Mouse (Mus musculus): ENCODE measurements around the gene Cask. TPM values are rescaled to one million over a fixed set of nuclear protein-coding genes. Genes with fewer than 3 reads are reported as not detected.

The Cask gene
- polyA plus RNA-seq, 1 experiment from 2014 or later = 15.0 TPM

GRCm38 (mm10) chrX:13554504-13554903 is 296.7 kb downstream of the Cask start:
- H3K4me3 ChIP-seq = no peak overlapping the region
- no peaks in the 10 kb centered on the region for H3K4me1 ChIP-seq
- H3K36me3 ChIP-seq = no peaks in the 10 kb centered on the region
- H3K4me2 ChIP-seq (replicated peaks) = no peak overlapping the region
- no peak overlapping the region for H3K9ac ChIP-seq
- no peak overlapping the region for H3K27ac ChIP-seq
- H3K27me3 ChIP-seq = 0 out of 2 replicates have a peak, but pooled peaks cover 2% of the 10 kb centered on the region
- no peak for ATAC-seq (ENCODE audit: insufficient number of reproducible peaks, insufficient read depth, low FRiP score, low TSS enrichment)
- WGBS = 80% methylated on average over 3 of the region's 3 CpGs
- no peaks in the 10 kb centered on the region for H3K9me3 ChIP-seq

DNA sequence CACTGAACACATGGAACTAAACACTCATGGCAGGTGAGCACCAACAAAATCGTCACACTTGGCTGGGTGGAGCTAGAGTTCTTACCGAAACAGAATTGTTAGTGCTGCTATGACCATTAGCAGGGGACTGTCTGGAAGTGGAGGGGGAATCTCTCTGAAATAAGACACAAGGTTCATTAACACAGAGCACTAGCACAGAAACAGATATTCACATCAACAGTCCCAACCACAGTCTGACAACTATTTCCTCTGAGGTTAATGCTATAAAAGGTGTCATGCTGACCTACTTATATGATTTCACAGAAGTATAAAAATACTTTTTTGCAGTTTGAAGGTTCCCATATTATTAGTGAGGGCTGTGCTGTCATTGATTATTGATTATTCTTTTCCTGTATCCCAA is 298.9 kb downstream of the Cask start:
- no peak overlapping the region for H3K4me2 ChIP-seq (replicated peaks)
- no peaks in the 10 kb centered on the region for H3K36me3 ChIP-seq
- H3K9ac ChIP-seq = no peak overlapping the region
- no peak for ATAC-seq (ENCODE audit: insufficient number of reproducible peaks, insufficient read depth, low FRiP score, low TSS enrichment)
- H3K27ac ChIP-seq = no peak overlapping the region
- no peak overlapping the region for H3K4me3 ChIP-seq
- no peaks in the 10 kb centered on the region for H3K9me3 ChIP-seq
- H3K27me3 ChIP-seq = 0 out of 2 replicates have a peak, but pooled peaks cover 2% of the 10 kb centered on the region
- WGBS = 73% methylated on average over 2 of the region's 2 CpGs
- no peaks in the 10 kb centered on the region for H3K4me1 ChIP-seq

- Histone ChIP-seq H3K9ac (no peak overlapping the region), H3K4me3 (no peak overlapping the region), H3K36me3 (no peaks in the 10 kb centered on the region), H3K27ac (no peak overlapping the region), H3K4me1 (no peaks in the 10 kb centered on the region), H3K4me2 (replicated peaks) (no peak overlapping the region), H3K27me3 (0 out of 2 replicates have a peak, but pooled peaks cover 2% of the 10 kb centered on the region), H3K9me3 (no peaks in the 10 kb centered on the region)
- ATAC-seq (ENCODE audit: insufficient number of reproducible peaks, insufficient read depth, low FRiP score, low TSS enrichment) = no peak
- WGBS = 81% methylated on average over 4 of the region's 4 CpGs
These were observed 299.6 kb downstream of the Cask start for GRCm38 (mm10) chrX:13551566-13551965.

GRCm38 (mm10) chrX:13549100-13549499 is 302.1 kb downstream of the Cask start:
- no peak overlapping the region for H3K9ac ChIP-seq

DNA sequence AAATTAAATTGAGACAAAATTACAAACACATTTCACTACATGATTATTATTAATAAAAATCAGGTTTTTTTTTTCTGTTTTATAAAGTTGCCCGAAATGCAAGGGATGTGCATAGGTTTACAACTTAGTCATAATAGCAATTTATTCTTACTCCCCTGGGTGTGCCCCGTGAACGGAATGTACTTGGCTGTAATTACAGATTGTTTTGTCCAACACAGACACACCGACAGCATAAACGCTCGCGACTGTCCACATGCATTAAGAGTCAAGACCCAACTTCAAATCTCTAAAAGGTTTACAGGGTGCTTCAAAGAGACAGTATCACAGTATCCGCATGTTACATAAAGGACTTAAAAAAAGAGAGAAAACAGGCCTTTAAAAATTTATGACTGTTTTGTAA is 329.9 kb downstream of the Cask start:
- H3K9ac ChIP-seq = no peak overlapping the region
- no peak overlapping the region for H3K27ac ChIP-seq
- WGBS = 87% methylated on average over 8 of the region's 8 CpGs
- H3K36me3 ChIP-seq = no peaks in the 10 kb centered on the region; the same call in 1 of the 2 replicates
- H3K4me1 ChIP-seq = no peaks in the 10 kb centered on the region
- H3K27me3 ChIP-seq = no peaks in the 10 kb centered on the region
- no peaks in the 10 kb centered on the region for H3K9me3 ChIP-seq
- no peak overlapping the region for H3K4me3 ChIP-seq
- no peak for ATAC-seq (ENCODE audit: insufficient number of reproducible peaks, insufficient read depth, low FRiP score, low TSS enrichment)
- H3K4me2 ChIP-seq (replicated peaks) = no peak overlapping the region

More at GRCm38 (mm10) chrX:13549100-13549499, 302.1 kb downstream of the Cask start:
- no peak overlapping the region for H3K27ac ChIP-seq
- ATAC-seq (ENCODE audit: insufficient number of reproducible peaks, insufficient read depth, low FRiP score, low TSS enrichment) = no peak
- no peaks in the 10 kb centered on the region for H3K36me3 ChIP-seq
- H3K4me3 ChIP-seq = no peak overlapping the region
- no peaks in the 10 kb centered on the region for H3K27me3 ChIP-seq
- no peak overlapping the region for H3K4me2 ChIP-seq (replicated peaks)
- WGBS = 86% methylated on average over 4 of the region's 4 CpGs
- H3K9me3 ChIP-seq = no peaks in the 10 kb centered on the region
- H3K4me1 ChIP-seq = no peaks in the 10 kb centered on the region

DNA sequence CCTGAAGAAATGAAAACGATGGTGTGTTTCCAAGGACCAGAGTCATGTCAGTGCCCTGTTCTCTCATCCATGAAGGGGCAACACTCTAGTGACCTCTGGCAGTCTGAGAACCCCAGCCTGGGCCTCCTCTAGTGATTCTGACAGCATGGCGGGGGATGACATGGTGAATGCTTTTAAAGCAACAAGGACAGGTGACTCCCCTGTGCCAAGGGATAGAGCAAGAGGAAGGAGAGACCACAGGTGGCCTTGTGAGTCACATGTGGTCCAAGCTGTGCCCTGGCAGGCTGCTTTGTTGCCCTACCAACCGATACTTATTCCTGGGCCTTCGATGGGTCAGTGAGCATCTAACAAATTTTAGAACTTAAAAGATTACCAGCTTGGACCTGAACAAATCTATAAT is 330.6 kb downstream of the Cask start:
- WGBS = 82% methylated on average over 4 of the region's 4 CpGs
- ATAC-seq (ENCODE audit: insufficient number of reproducible peaks, insufficient read depth, low FRiP score, low TSS enrichment) = no peak
- Histone ChIP-seq H3K9ac (no peak overlapping the region), H3K27me3 (peaks cover 3% of the 10 kb centered on the region; the same call in 1 of the 2 replicates), H3K27ac (no peak overlapping the region), H3K4me2 (replicated peaks) (no peak overlapping the region), H3K4me3 (no peak overlapping the region), H3K9me3 (no peaks in the 10 kb centered on the region), H3K36me3 (no peaks in the 10 kb centered on the region; the same call in 1 of the 2 replicates), H3K4me1 (no peaks in the 10 kb centered on the region)

DNA sequence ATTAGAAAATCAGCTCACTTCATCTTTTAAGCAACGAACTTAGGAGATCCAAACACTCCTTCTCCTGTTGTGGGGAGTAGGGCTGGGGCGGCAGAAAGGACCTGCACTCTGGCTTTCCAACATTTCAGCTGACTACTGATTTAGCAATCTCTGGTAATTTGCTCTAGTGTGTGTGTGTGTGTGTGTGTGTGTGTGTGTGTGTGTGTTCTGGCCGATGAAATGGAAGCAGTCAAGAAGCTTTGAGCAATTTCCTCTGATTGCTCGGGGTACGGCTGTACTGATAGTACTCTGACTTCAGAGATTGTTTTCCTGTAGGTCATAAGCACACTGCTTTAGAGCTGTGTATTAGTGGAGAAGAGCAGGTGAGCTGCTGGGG is 331.8 kb downstream of the Cask start:
- 73% methylated on average over 5 of the region's 5 CpGs for WGBS
- H3K4me2 ChIP-seq (replicated peaks) = no peak overlapping the region
- peaks cover 3% of the 10 kb centered on the region; the same call in 1 of the 2 replicates for H3K27me3 ChIP-seq
- no peaks in the 10 kb centered on the region for H3K9me3 ChIP-seq
- no peak overlapping the region for H3K9ac ChIP-seq
- no peak overlapping the region for H3K4me3 ChIP-seq
- no peaks in the 10 kb centered on the region for H3K36me3 ChIP-seq
- no peak overlapping the region for H3K27ac ChIP-seq
- no peaks in the 10 kb centered on the region for H3K4me1 ChIP-seq
- no peak for ATAC-seq (ENCODE audit: insufficient number of reproducible peaks, insufficient read depth, low FRiP score, low TSS enrichment)

DNA sequence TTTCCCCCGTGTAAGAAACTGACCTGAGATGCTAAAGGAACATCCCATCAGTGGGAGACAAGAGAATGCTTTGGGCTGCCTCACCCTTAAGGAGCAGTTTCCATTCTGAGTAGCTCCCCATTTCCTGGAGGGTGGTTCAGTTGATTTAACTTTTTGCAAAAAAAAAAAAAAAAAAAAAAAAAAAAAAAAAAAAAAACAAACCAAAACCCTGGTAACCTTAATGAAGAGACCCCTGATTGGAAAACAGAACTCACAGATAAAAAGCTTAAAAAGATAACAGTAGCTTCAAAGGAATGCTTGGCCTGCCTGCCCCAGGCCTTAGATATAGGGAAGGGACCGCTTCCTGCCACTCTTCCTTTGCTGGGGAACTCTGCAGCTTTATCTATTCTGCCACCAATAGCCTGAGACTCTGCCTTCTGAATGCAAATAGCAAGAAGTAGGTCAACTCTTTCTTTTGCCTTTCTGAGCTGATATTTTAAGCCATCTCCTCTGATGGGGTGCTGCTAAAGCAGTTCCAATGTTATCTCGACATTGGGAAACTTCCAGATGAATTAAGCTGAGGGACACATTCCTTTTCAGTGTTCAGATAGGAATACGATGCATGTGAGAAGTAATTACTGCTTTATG is 332.3 kb downstream of the Cask start:
- no peak for ATAC-seq (ENCODE audit: insufficient number of reproducible peaks, insufficient read depth, low FRiP score, low TSS enrichment)
- Histone ChIP-seq H3K9ac (no peak overlapping the region), H3K27me3 (peaks cover 3% of the 10 kb centered on the region; the same call in 1 of the 2 replicates), H3K4me3 (no peak overlapping the region), H3K4me1 (no peaks in the 10 kb centered on the region), H3K36me3 (no peaks in the 10 kb centered on the region), H3K4me2 (replicated peaks) (no peak overlapping the region), H3K9me3 (no peaks in the 10 kb centered on the region), H3K27ac (no peak overlapping the region)
- WGBS = 73% methylated on average over 4 of the region's 4 CpGs

GRCm38 (mm10) chrX:13518019-13518418 is 333.1 kb downstream of the Cask start:
- H3K27ac ChIP-seq = no peak overlapping the region
- H3K4me2 ChIP-seq (replicated peaks) = no peak overlapping the region
- H3K4me1 ChIP-seq = no peaks in the 10 kb centered on the region
- no peaks in the 10 kb centered on the region for H3K36me3 ChIP-seq
- peaks cover 3% of the 10 kb centered on the region; the same call in 1 of the 2 replicates for H3K27me3 ChIP-seq
- 70% methylated on average over 10 of the region's 10 CpGs for WGBS
- H3K4me3 ChIP-seq = no peak overlapping the region
- no peak for ATAC-seq (ENCODE audit: insufficient number of reproducible peaks, insufficient read depth, low FRiP score, low TSS enrichment)
- H3K9me3 ChIP-seq = no peaks in the 10 kb centered on the region
- no peak overlapping the region for H3K9ac ChIP-seq

DNA sequence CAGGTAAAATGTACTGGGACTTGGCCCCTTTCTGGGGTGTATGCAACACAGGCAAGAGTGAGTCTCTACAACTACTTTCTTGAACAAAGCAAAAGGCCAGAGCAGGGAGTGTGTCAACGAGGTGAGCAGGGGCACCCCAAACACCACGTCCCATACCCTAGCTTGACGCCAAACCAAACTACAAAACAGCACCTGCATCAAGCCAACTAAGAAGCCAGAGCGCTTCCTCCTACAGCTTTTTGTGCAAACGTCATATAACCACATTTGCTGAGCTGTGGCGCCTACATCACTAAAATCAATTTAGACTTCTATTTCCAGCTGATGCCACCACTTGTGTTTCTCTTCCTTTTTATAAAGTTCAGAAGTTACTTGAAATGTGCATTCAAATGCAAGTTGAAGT is 334.7 kb downstream of the Cask start:
- no peaks in the 10 kb centered on the region for H3K36me3 ChIP-seq
- 95% methylated on average over 6 of the region's 6 CpGs for WGBS
- no peak overlapping the region for H3K4me2 ChIP-seq (replicated peaks)
- H3K9me3 ChIP-seq = no peaks in the 10 kb centered on the region
- no peaks in the 10 kb centered on the region for H3K4me1 ChIP-seq
- peaks cover 3% of the 10 kb centered on the region; the same call in 1 of the 2 replicates for H3K27me3 ChIP-seq
- no peak for ATAC-seq (ENCODE audit: insufficient number of reproducible peaks, insufficient read depth, low FRiP score, low TSS enrichment)
- H3K4me3 ChIP-seq = no peak overlapping the region
- H3K27ac ChIP-seq = no peak overlapping the region
- no peak overlapping the region for H3K9ac ChIP-seq

GRCm38 (mm10) chrX:13513864-13514263 is 337.3 kb downstream of the Cask start:
- H3K27ac ChIP-seq = no peak overlapping the region
- no peaks in the 10 kb centered on the region for H3K4me1 ChIP-seq
- no peak overlapping the region for H3K9ac ChIP-seq
- no peak for ATAC-seq (ENCODE audit: insufficient number of reproducible peaks, insufficient read depth, low FRiP score, low TSS enrichment)
- 84% methylated on average over 5 of the region's 5 CpGs for WGBS
- no peak overlapping the region for H3K4me2 ChIP-seq (replicated peaks)
- no peaks in the 10 kb centered on the region for H3K36me3 ChIP-seq
- H3K27me3 ChIP-seq = peaks cover 3% of the 10 kb centered on the region; the same call in 1 of the 2 replicates
- no peak overlapping the region for H3K4me3 ChIP-seq
- no peaks in the 10 kb centered on the region for H3K9me3 ChIP-seq

DNA sequence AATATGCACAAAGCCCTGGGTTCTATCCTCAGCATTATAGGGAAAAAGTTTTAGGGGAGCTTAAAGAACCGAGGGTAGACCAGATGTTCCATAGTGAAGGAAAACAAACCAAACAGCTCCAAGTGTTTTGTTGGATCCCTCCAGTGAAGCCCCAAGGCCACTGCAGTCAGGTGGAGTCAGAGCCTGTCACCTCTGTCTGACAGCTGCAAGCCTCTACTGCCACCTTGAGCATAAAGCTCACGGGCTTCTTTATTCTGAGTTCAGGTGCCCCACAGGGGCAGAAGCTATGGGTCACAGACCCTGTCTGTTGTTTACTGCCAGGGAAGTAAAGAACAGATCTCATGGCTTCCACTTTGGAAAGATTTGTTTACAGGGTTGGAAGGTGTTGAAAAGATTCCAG is 338.0 kb downstream of the Cask start:
- no peaks in the 10 kb centered on the region for H3K4me1 ChIP-seq
- no peak overlapping the region for H3K27ac ChIP-seq
- H3K36me3 ChIP-seq = no peaks in the 10 kb centered on the region
- WGBS = 53% methylated on average over 2 of the region's 2 CpGs
- H3K4me3 ChIP-seq = no peak overlapping the region
- no peak overlapping the region for H3K4me2 ChIP-seq (replicated peaks)
- no peak for ATAC-seq (ENCODE audit: insufficient number of reproducible peaks, insufficient read depth, low FRiP score, low TSS enrichment)
- H3K9ac ChIP-seq = no peak overlapping the region
- H3K9me3 ChIP-seq = no peaks in the 10 kb centered on the region
- H3K27me3 ChIP-seq = peaks cover 3% of the 10 kb centered on the region; the same call in 1 of the 2 replicates
